8 mouse cellular contexts compared by ENCODE assay signal in genomic region chr4:87229960-87230551, GRCm38 (mm10). TPM values are rescaled to one million over a fixed set of nuclear protein-coding genes. Genes with fewer than 3 reads are reported as not detected.
DNase-seq lines count a peak whose midpoint lies in the region; ATAC-seq lines count a peak whose summit lies in the region.

TSS of gene Slc24a2 (minus strand) at chr4:87230477.

- H3K4me2 ChIP-seq in embryonic facial prominence, embryonic 12.5 days (replicated peaks): peak within 1 kb of the TSS; percentile 97
- H3K4me2 ChIP-seq in heart, embryonic 12.5 days: peak within 1 kb of the TSS; percentile 91

- peak; percentile 1 for DNase-seq in CD4-positive helper T cell, adult 2 months (ENCODE audit: low read depth, low spot score)
- peak; percentile 67 for DNase-seq in adrenal gland, adult 2 months
- DNase-seq in layer of hippocampus, adult 8-10 months (ENCODE audit: low spot score in 2 of 2): peak in 1 of 2 experiments; percentile 64
- DNase-seq in right cerebral cortex, postnatal 4 days: peak; percentile 52
- DNase-seq in spleen, adult 12 weeks (ENCODE audit: low spot score): no peak

- H3K27me3 ChIP-seq in embryonic facial prominence, embryonic 12.5 days: peaks cover 23% of the 10 kb centered on the region
- H3K27me3 ChIP-seq in heart, embryonic 12.5 days (replicated peaks): 0 out of 2 replicates have a peak, but pooled peaks cover 3% of the 10 kb centered on the region

- no peaks in the 10 kb centered on the region for H3K9me3 ChIP-seq in embryonic facial prominence, embryonic 12.5 days
- no peaks in the 10 kb centered on the region for H3K9me3 ChIP-seq in heart, embryonic 12.5 days (replicated peaks)

- H3K9ac ChIP-seq in embryonic facial prominence, embryonic 12.5 days: peak within 1 kb of the TSS; percentile 54
- peak within 1 kb of the TSS; percentile 82 for H3K9ac ChIP-seq in heart, embryonic 12.5 days

- no peak within 1 kb of the TSS for H3K27ac ChIP-seq in embryonic facial prominence, embryonic 12.5 days
- peak within 1 kb of the TSS; percentile 32; the same call in 1 of the 2 replicates for H3K27ac ChIP-seq in heart, embryonic 12.5 days (ENCODE audit: poor library complexity, severe bottlenecking)

- ATAC-seq in embryonic facial prominence, embryonic 12.5 days (ENCODE audit: insufficient number of reproducible peaks, insufficient read depth, low FRiP score, low TSS enrichment): peak; percentile 94
- ATAC-seq in heart, embryonic 12.5 days (ENCODE audit: insufficient number of reproducible peaks, low FRiP score): peak; percentile 87
- ATAC-seq in megakaryocyte progenitor cell, adult 5-6 weeks (replicated peaks; ENCODE audit: poor library complexity): peak; percentile 46; the same call in 1 of the 2 replicates

- H3K36me3 ChIP-seq in embryonic facial prominence, embryonic 12.5 days: no peaks in the 10 kb centered on the region
- peaks cover 7% of the 10 kb centered on the region; the same call in 1 of the 2 replicates for H3K36me3 ChIP-seq in heart, embryonic 12.5 days

- peak within 1 kb of the TSS; percentile 58 for H3K4me3 ChIP-seq in embryonic facial prominence, embryonic 12.5 days
- H3K4me3 ChIP-seq in heart, embryonic 12.5 days: peak within 1 kb of the TSS; percentile 76

- WGBS in embryonic facial prominence, embryonic 12.5 days: under 1% methylated on average over 60 of the region's 62 CpGs
- WGBS in heart, embryonic 12.5 days: under 1% methylated on average over 52 of the region's 62 CpGs

- peaks cover 8% of the 10 kb centered on the region; the same call in 1 of the 2 replicates for H3K4me1 ChIP-seq in embryonic facial prominence, embryonic 12.5 days
- peaks cover 9% of the 10 kb centered on the region for H3K4me1 ChIP-seq in heart, embryonic 12.5 days (replicated peaks)

RNA-seq across cellular contexts. Expression of gene Slc24a2, which starts in this region (rescaled TPM):
- total RNA-seq in adrenal gland, adult 2 months (2021): 10 to 100 TPM; 14.8 to 17.8 TPM
- 0.65 and 0.78 TPM in 2 replicates for polyA plus RNA-seq in adrenal gland, adult 2 months (2012; rRNA removed)
- polyA plus RNA-seq in embryonic facial prominence, embryonic 12.5 days (2016; fragmentation: Nextera tagmentation; extraction: Ambion mirVana): 0.67 TPM in 2 replicates
- polyA plus RNA-seq in heart, embryonic 12.5 days (2016; fragmentation: Nextera tagmentation; extraction: Ambion mirVana): 6.5 and 7.1 TPM in 2 replicates
- 100 to 1,000 TPM; 327 to 399 (median 357) TPM for total RNA-seq in layer of hippocampus, adult 8-10 months (2022)
- total RNA-seq in megakaryocyte progenitor cell, adult 5-6 weeks (2015): not detected in 2 replicates
- total RNA-seq in megakaryocyte progenitor cell, adult 5-6 weeks (2017): not detected in 2 replicates

Comparison
In these comparisons a context has a peak if more than half of its experiments do, and no peak if none do; other contexts are left out.
1. RNA of gene Slc24a2 (total RNA-seq): 327 to 399 TPM in layer of hippocampus, adult 8-10 months; 14.8 to 17.8 TPM in adrenal gland, adult 2 months and not detected in megakaryocyte progenitor cell, adult 5-6 weeks; every median in the first group is over 10 times any median in the second.
2. Peak in ATAC-seq, H3K4me3 ChIP-seq, H3K9ac ChIP-seq and H3K4me2 ChIP-seq in embryonic facial prominence, embryonic 12.5 days; RNA of the gene not detected or under 1 TPM.
3. Peak in ATAC-seq in megakaryocyte progenitor cell, adult 5-6 weeks; RNA of the gene not detected or under 1 TPM.
4. Peak in every context shown above with its lines, with median percentiles within 50 percentile points of each other: ATAC-seq.